Mouse (Mus musculus): Measurements from ENCODE around the gene Plekhh3. TPM values are rescaled to one million over a fixed set of nuclear protein-coding genes. Genes with fewer than 3 reads are reported as not detected.
"Not testable (repeated sequence)": the region's sequence is repeated elsewhere in the genome, so short reads cannot be mapped to it uniquely, and the experiment has no call there.

Plekhh3 gene
- total RNA-seq, 2 experiments from 2014 or later, result not detected

GRCm38 (mm10) chr11:101173631-101174388 is 2.7 kb upstream of the Plekhh3 start:
- ATAC-seq (replicated peaks; ENCODE audit: low FRiP score, poor library complexity, severe bottlenecking), result peak; percentile 80

- ATAC-seq (replicated peaks; ENCODE audit: low FRiP score, poor library complexity, severe bottlenecking), result no peak
These were observed 2.0 kb upstream of the Plekhh3 start for GRCm38 (mm10) chr11:101173112-101173511.

DNA sequence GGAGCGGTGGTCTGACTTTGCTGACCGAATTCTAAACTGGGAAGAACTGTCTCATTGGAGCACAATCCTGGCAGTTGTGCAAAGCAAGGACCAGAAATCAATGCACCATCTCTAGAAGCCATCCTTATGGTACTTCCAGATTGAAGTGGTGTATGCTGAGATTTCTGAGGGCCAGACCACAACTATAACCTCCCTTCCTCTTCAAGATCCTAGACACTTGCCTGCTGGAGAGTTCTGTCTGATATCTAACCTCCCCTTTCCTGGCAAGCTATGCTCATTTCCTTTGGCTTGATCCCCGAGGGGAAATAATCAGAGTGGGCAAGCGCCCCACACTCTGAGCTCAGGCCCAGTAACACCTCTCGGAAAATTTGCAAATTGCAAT is 1.3 kb upstream of the Plekhh3 start:
- no peak for ATAC-seq (replicated peaks; ENCODE audit: low FRiP score, poor library complexity, severe bottlenecking)

DNA sequence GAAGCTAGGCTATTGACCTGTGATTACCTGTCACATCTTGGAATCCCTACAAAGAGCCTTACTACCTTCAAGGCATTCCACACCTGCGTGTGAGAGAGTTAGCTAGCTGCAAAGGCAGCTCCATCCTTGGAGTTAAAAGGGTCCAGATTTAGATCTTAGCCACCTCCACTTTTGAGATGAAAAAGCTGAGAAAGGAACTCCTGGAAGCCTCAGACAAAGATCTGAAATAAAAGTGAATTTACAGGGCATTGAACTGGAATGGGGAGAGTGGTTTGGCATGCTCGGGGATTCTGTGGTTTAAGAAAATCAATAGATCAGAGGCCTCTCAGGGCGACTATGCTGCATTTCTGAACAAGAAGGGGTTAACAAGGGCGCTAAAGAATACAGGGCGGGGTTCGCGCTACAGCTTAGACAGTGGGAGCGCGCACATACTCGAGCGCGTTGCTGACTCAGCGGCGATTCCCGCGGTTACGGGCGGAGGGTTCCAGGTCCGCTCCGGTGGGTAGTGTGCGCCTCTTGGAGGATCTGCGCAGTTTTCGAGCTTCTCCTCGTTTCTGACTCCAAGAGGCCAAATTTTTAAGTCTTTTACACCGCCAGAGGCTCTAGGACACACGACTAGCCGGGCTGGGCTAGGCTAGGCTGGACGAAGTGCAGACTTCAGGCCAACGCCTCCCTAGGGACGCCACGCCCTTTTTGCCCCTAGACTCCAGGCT is 726 bp upstream of the Plekhh3 start:
- ATAC-seq (replicated peaks; ENCODE audit: low FRiP score, poor library complexity, severe bottlenecking), result no peak

DNA sequence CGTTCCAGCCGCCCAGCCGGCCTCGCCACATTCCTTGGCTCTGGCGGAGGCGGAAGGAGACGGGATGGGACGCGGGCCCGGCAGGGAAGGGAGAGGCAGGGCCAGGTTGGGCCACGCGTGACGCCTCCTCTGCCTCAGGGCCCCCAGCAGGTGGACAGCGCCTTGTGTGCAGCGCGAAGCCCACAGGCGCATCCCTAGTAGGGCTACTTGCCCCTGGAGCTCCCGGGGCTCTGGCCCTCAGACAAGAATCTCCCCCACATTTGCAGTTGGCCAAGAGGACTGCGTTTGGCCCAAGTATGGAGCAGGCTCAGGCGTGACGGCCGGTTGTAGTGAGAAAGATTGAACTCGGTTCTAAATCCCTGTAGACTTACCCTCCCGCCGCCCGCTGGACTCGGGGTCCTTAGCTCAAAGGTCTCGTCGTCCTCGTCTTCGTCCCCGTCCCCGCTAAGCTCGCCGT is 769 bp downstream of the Plekhh3 start, which contains the start of gene Cntnap1:
Cntnap1 (plus strand) TSS at position 170 of the 457 bp plus-strand sequence.
- no peak for ATAC-seq (replicated peaks; ENCODE audit: low FRiP score, poor library complexity, severe bottlenecking)

- ATAC-seq (replicated peaks; ENCODE audit: low FRiP score, poor library complexity, severe bottlenecking), result no peak
These were observed 1.6 kb downstream of the Plekhh3 start for GRCm38 (mm10) chr11:101169301-101170107.

GRCm38 (mm10) chr11:101168301-101168980 is 2.7 kb downstream of the Plekhh3 start:
- ATAC-seq (replicated peaks; ENCODE audit: low FRiP score, poor library complexity, severe bottlenecking), result no peak

- ATAC-seq (replicated peaks; ENCODE audit: low FRiP score, poor library complexity, severe bottlenecking), result no peak
These were observed 3.2 kb downstream of the Plekhh3 start for GRCm38 (mm10) chr11:101167963-101168300.

- ATAC-seq (replicated peaks; ENCODE audit: low FRiP score, poor library complexity, severe bottlenecking), result no peak
These were observed 3.8 kb downstream of the Plekhh3 start for GRCm38 (mm10) chr11:101167211-101167962.

GRCm38 (mm10) chr11:101166357-101166756 is 4.8 kb downstream of the Plekhh3 start:
- no peak for ATAC-seq (replicated peaks; ENCODE audit: low FRiP score, poor library complexity, severe bottlenecking)

DNA sequence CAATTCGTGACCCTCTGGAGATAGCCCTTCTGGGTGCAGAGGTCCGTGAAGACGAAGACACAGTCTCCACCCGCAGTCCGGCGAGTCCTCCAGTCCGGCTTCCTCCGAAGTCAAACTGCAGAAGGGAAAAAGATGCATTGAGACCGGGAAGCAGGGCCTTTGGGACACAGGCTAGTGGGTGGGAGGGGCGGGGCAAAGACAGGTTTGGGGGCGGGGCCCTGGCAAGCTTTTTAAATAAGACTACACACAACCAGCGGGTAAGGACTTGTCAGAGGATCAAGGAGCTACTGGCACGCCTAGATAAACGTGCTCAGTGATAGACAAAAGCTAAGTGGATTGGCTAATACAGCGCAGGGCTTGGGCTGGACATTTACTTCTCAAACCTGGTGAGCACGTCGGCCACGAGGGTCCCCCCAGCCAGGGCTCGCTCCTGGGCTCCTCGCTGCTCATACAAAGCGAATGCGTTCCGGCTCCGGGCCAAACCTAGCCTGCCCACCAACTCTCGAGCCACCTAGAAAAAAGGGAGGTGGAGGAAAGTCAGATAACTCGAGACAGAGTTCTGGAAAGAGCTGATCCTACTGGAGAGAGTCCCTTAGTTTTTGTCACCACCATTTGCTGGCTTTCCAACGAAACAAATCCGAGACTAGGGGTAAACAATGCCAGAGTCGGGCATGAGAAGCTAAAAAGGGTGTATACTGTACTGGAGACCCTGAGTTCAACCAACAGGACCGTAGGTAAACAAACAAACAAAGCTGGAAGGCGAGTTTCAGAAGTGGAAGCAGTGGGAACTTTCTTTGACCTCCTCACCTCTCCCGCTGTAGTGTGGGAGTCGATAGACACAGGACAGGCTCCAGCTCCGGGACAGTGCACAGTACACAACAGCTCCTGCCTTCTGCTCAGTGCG is 6.2 kb downstream of the Plekhh3 start:
- no peak for ATAC-seq (replicated peaks; ENCODE audit: low FRiP score, poor library complexity, severe bottlenecking)

DNA sequence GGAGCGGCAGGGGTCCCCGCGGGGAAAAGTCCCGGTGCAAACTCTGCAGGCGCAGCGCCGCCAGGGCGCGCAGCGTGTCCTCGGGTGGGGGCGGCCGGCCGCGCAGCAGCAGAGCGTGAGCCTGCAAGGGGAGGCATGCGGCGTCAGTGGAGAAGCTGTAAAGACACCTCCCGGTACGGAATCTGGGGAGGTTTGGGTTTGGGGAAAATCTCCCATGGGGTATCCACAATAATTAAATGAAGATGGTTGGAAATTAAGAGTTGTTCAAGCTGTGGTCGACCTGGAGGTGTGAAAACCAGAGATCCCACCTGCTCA is 6.8 kb downstream of the Plekhh3 start:
- no peak for ATAC-seq (replicated peaks; ENCODE audit: low FRiP score, poor library complexity, severe bottlenecking)

GRCm38 (mm10) chr11:101163476-101164350 is 7.4 kb downstream of the Plekhh3 start:
- no peak for ATAC-seq (replicated peaks; ENCODE audit: low FRiP score, poor library complexity, severe bottlenecking)

- ATAC-seq (replicated peaks; ENCODE audit: low FRiP score, poor library complexity, severe bottlenecking), result no peak
These were observed 8.4 kb downstream of the Plekhh3 start for GRCm38 (mm10) chr11:101162772-101163171.

- ATAC-seq (replicated peaks; ENCODE audit: low FRiP score, poor library complexity, severe bottlenecking), result no peak
These were observed 8.8 kb downstream of the Plekhh3 start for GRCm38 (mm10) chr11:101162301-101162700.

DNA sequence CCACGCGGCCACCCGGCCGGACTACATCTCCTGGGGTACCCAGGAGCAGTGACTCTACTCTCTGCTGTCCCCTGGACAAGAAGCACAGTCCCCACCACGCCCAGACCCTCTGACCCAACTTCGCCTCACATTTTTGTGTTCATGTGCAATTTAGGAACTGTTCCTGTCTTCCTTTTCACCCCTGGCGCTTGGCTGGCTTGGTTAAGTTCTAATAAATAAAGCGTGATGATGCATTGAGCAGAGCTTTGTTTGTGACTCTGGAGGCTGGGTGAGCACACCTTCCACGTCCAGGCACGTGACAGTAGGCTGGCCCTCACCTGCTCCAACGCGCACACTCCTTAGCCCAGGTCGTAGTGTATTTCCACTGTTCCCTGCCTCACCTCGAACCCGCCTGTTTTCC is 9.6 kb downstream of the Plekhh3 start:
- no peak for ATAC-seq (replicated peaks; ENCODE audit: low FRiP score, poor library complexity, severe bottlenecking)

GRCm38 (mm10) chr11:101160981-101161505 is 10.1 kb downstream of the Plekhh3 start:
- not testable (repeated sequence) for ATAC-seq (replicated peaks; ENCODE audit: low FRiP score, poor library complexity, severe bottlenecking)

Measured in erythroid progenitor cell, adult 5-6 weeks (primary cell).